Mouse (Mus musculus): ENCODE data around the gene Pla2g2f.

DNA sequence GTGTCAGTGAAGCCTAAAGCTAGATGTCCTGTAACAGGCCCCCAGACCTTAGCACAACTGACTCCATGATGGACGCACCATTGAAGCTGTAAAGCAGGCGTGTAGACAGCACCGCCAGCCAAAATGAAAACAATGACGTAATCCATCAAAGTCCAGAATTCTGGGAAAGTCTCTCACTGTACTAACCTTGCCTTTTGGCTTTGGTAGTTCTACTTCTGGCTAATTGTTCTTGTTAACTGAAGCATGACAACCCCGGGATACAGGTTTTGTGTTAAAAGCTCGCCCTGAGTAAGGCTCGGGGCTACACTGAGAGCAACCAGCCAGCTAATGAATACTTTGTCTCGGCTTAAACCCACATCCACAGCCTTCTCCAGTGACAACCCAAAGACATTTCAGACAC is 47.8 kb upstream of the Pla2g2f start:
- TF ChIP-seq CTCF (conservative IDR thresholded peaks at IDR 0.05; ENCODE audit: low read length) (no peak), NANOG (IDR thresholded peaks at IDR 0.05; ENCODE audit: borderline replicate concordance, low read length) (no peak)

Measured in E14TG2a.4 (cell line).